Mouse (Mus musculus) heart, embryonic 16.5 days (tissue): ENCODE data around the gene Gbf1. TPM values are rescaled to one million over a fixed set of nuclear protein-coding genes. Genes with fewer than 3 reads are reported as not detected.

ENCODE experiments used
- ATAC-seq: fragments of 200-750 bp; cut with Nextera tagmentation; replicated peaks from 2 replicates; pipeline ENCODE4 v1.8.0; 2017; ENCODE audit warnings: moderate number of reproducible peaks; ENCODE audit not compliant: insufficient read depth, low FRiP score; ENCODE audit errors: extremely low read depth
- H3K27ac ChIP-seq: fragments of 300-500 bp; sonication (generic); 2 replicates; pipeline ENCODE4 v1.5.1; 2014; ENCODE audit warnings: mild to moderate bottlenecking, low read length, control low read depth, moderate library complexity
- H3K27me3 ChIP-seq: fragments of 300-500 bp; sonication (generic); 2 replicates; pipeline ENCODE4 v1.6.1; 2014; ENCODE audit warnings: low read length, mixed read lengths; ENCODE audit not compliant: control insufficient read depth, insufficient read depth
- H3K36me3 ChIP-seq: fragments of 300-500 bp; sonication (generic); 2 replicates; pipeline ENCODE4 v1.6.1; 2014; ENCODE audit not compliant: control insufficient read depth, insufficient read depth
- H3K4me1 ChIP-seq: fragments of 300-500 bp; sonication (generic); 2 replicates; pipeline ENCODE4 v1.6.1; 2014; ENCODE audit warnings: low read length, mixed read lengths; ENCODE audit not compliant: control insufficient read depth, insufficient read depth
- H3K4me2 ChIP-seq: fragments of 300-500 bp; sonication (generic); 2 replicates; pipeline ENCODE4 v1.6.1; 2014; ENCODE audit warnings: low read depth, mild to moderate bottlenecking, control low read depth, low read length
- H3K4me3 ChIP-seq: fragments of 300-500 bp; sonication (generic); 2 replicates; pipeline ENCODE4 v1.5.1; 2014; ENCODE audit warnings: mild to moderate bottlenecking, control low read depth, low read length
- H3K9ac ChIP-seq: fragments of 300-500 bp; sonication (generic); 2 replicates; pipeline ENCODE4 v1.6.1; 2014; ENCODE audit warnings: low read length, control low read depth
- H3K9me3 ChIP-seq: fragments of 300-500 bp; sonication (generic); replicated peaks from 2 replicates; pipeline ENCODE4 v1.6.1; 2016; ENCODE audit warnings: low read length; ENCODE audit not compliant: control insufficient read depth
- WGBS: fragments of 180-500 bp; shearing (Covaris S2); extraction: QIAGEN DNeasy Blood & Tissue Kit; methylation state at CpG from one replicate; pipeline ENCODE4 v1.1.7; 2014; 5-methylcytosine and 5-hydroxymethylcytosine counted together
- polyA plus RNA-seq: library from polyadenylated mRNA; unstranded; fragments of >200 nt; fragmentation: Nextera tagmentation; extraction: Ambion mirVana; gene quantifications from 2 replicates; pipeline ENCODE4 v1.2.1, GENCODE M21; 2015

The Gbf1 gene
- polyA plus RNA-seq, 1 experiment from 2014 or later: 36.1 TPM

DNA sequence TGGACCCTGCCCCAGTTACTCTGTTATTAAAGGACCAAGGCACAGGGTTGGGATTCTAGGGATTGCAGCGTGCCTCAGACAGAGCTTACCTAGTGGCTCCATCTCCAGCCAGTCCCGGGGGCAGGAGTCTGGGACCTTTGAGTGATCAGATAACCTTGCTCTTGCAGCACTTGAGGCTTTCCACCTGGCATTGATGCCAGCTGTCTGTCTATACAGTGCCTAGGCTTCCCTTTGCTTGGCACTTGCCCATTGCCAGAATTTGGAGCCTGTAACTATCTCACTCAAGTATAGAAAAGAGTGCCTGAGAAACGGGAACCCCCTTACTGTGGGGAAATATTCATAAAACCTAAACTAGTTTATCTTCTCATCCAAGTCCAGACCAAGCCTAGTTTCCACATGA lies 134.6 kb downstream of the Gbf1 start:
- Histone ChIP-seq H3K9me3 (no peaks in the 10 kb centered on the region), H3K36me3 (peaks cover 38% of the 10 kb centered on the region), H3K4me1 (no peaks in the 10 kb centered on the region), H3K27me3 (no peaks in the 10 kb centered on the region), H3K4me2 (no peak overlapping the region), H3K4me3 (no peak overlapping the region), H3K9ac (no peak overlapping the region), H3K27ac (no peak overlapping the region)
- ATAC-seq: no peak
- 79% methylated on average over 3 of the region's 3 CpGs for WGBS

DNA sequence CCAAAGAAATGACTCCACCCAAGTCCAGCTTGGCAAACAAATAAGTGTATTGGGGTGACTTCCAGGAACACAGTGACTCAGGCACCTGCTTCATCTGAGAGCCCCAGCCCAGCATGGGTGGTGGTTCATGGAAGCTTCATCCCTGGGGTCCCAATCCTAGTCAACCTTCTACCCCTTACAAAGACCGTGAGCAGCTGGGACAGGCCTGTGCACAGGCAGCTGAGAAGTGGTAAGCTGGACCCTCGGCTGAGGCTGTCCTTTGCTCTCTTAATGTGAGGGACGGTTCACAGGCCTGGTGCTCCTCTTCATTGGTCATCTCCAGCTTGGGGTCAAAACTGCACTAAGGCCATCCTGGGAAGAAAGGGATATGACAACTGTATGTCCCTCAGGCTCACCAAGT lies 135.3 kb downstream of the Gbf1 start:
- H3K27ac ChIP-seq: no peak overlapping the region
- no peaks in the 10 kb centered on the region for H3K27me3 ChIP-seq
- peaks cover 32% of the 10 kb centered on the region for H3K36me3 ChIP-seq
- 87% methylated on average over 3 of the region's 3 CpGs for WGBS
- ATAC-seq: no peak
- H3K4me3 ChIP-seq: no peak overlapping the region
- no peaks in the 10 kb centered on the region for H3K9me3 ChIP-seq
- no peak overlapping the region for H3K4me2 ChIP-seq
- no peaks in the 10 kb centered on the region for H3K4me1 ChIP-seq
- no peak overlapping the region for H3K9ac ChIP-seq

DNA sequence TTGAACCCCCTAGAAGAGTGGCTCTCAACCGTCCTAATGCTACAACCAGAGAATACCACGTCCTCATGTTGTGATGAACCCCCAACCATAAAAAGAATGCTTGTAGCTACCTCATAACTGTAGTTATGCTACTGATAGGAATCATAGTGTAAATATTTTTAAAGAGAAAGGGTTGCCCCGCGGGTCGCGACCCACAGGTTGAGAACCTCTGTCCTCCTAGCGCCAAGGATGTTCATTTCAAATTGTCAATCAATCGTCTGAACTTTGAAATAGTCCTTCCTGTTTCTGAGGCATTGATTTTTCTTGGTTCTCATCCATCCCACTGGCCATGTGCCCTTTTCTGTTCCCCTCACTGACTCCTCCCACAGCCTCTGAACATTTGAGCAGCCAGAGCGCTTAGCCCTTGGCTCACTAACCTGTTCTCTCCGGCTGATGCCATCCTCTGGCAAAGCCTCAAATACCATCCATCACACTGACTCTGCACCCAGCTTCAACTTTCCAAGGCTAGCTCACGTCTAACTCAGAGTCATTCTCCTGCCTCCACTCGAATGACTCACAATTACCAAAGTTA lies 138.3 kb downstream of the Gbf1 start:
- no peaks in the 10 kb centered on the region for H3K27me3 ChIP-seq
- H3K4me1 ChIP-seq: no peaks in the 10 kb centered on the region
- H3K27ac ChIP-seq: no peak overlapping the region
- H3K36me3 ChIP-seq: peaks cover 6% of the 10 kb centered on the region
- no peaks in the 10 kb centered on the region for H3K9me3 ChIP-seq
- no peak overlapping the region for H3K9ac ChIP-seq
- H3K4me3 ChIP-seq: no peak overlapping the region
- no peak for ATAC-seq
- 58% methylated on average over 12 of the region's 12 CpGs for WGBS
- H3K4me2 ChIP-seq: no peak overlapping the region

DNA sequence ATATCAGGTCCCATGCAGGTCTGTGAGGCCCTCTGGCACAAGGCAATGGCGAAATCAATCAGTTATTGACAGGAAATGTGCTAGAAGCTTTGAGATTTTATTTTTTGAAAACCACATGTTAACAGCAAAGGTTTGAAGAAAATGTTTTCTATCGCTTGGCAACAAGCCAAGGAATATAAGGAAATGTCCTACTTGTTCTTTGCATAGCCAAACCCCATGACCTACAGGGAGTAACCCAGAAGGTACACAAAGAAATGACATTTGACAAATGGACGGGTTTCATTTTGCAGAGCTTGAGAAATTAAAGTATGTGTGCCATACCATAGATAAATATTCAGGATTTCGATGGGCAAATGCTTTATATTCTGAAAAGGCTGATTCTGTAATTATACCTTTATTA lies 144.6 kb downstream of the Gbf1 start:
- H3K4me1 ChIP-seq: 0 out of 2 replicates have a peak, but pooled peaks cover 1% of the 10 kb centered on the region
- no peak overlapping the region for H3K4me3 ChIP-seq
- ATAC-seq: no peak
- no peaks in the 10 kb centered on the region for H3K27me3 ChIP-seq
- no peak overlapping the region for H3K4me2 ChIP-seq
- H3K9me3 ChIP-seq: no peaks in the 10 kb centered on the region
- 58% methylated on average over 4 of the region's 4 CpGs for WGBS
- no peak overlapping the region for H3K9ac ChIP-seq
- no peaks in the 10 kb centered on the region for H3K36me3 ChIP-seq
- H3K27ac ChIP-seq: no peak overlapping the region

DNA sequence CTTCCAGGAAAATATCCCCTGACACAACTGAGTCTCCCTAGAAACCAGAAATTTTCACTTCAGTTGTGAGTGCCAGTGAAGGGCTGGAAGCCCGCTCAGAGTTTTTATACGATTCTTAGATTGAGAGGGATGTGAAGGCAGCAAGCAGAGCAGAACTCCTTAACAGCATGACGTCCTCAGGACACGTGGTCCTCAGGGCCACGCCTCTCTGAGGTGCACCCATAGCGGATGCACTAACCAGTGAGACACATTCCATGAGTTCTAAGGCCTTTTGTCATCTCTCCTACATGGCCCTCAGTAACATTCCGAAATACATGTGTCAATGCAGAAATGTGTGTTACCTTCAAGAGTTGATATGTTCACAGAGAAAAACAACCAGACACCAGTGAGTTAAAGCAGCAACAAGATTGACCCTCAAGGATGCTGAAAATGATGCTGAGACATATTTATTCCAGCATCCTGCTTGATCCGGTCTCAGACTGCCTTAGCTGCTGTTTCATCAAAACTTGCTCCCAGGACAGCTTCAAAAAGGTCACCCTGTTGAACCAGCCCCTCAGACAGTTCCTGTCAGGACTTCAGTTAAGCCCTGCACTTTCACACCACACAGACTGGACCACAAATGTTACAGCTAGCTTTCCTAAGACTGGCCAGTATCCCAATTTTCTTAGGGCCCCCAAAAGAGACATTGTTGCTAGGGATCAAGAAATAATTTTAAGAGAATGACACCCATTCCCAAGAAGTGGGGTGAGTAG lies 148.2 kb downstream of the Gbf1 start:
- 35% methylated on average over 8 of the region's 8 CpGs for WGBS
- no peak overlapping the region for H3K27ac ChIP-seq
- no peaks in the 10 kb centered on the region for H3K36me3 ChIP-seq
- H3K4me2 ChIP-seq: no peak overlapping the region
- H3K27me3 ChIP-seq: no peaks in the 10 kb centered on the region
- no peak overlapping the region for H3K4me3 ChIP-seq
- no peak for ATAC-seq
- 0 out of 2 replicates have a peak, but pooled peaks cover 7% of the 10 kb centered on the region for H3K4me1 ChIP-seq
- no peaks in the 10 kb centered on the region for H3K9me3 ChIP-seq
- no peak overlapping the region for H3K9ac ChIP-seq

DNA sequence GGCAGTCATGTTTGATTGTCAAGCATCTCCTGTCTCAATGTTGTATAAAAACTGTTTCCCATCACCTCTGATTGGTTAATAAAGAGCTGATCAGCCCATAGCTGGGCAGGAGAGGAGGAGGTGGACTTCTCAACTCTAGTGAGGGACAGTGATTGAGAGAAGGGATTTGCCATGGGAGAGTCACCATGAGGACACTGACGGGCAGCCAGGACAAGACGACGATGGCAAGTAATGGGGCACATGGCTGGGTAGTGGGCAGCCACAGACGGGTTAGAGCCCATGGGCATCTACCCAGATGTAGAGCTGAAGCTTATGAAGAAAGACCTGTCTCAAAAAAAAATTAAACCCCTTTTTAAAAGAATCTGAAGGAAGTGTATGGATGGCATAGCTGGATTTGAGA lies 150.2 kb downstream of the Gbf1 start:
- Histone ChIP-seq H3K27ac (no peak overlapping the region), H3K4me3 (no peak overlapping the region), H3K4me2 (no peak overlapping the region), H3K9me3 (no peaks in the 10 kb centered on the region), H3K36me3 (no peaks in the 10 kb centered on the region), H3K4me1 (peaks cover 14% of the 10 kb centered on the region), H3K27me3 (peaks cover 2% of the 10 kb centered on the region; the same call in 1 of the 2 replicates), H3K9ac (no peak overlapping the region)
- 83% methylated on average over 4 of the region's 4 CpGs for WGBS
- ATAC-seq: no peak

DNA sequence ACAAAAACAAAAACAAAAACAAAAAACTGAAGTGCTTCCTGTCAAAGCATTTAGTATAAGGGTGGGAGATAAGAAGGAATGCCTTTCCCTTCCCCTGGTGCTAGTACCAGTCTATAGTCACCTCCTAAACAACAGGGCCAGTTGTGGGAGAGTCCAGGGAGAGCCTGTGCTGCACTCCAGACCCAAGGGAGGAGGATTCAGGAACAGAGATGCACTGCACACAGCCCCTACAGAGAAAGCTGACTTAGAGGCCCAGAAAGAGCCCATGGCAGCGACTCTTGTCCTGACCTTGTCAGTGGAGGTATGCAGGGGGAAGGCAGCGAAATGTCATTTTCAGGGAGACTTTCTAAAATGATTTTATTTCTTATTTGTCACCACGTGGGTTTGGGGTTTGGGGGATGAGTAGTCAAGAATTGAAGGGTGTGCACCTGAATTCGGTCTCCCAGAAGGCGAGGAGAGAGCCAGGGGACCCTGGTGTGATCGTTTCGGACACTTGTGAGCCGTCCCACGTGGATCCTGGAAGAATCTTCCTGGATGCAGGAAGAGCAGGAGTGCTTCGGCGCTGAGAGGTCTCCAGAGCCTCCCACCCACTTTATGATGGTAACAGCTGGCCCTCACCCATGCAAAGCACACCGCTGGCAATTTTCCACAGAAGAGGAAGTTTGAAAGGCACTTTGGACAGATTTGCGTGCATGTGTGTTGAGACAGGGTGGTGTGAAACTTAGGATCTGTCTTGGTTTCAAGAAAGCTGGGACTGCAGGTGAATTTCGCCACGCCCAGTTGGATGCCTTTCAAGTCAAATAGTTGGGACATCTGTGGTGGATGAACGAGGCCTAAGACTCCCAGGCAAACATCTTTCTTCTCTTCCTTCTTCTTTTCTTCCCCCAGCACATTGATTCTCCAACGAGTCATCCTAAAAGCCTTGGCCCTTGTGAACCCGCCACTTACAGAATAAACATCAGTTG lies 151.2 kb downstream of the Gbf1 start:
- 50% methylated on average over 18 of the region's 18 CpGs for WGBS
- no peak for ATAC-seq
- peaks cover 5% of the 10 kb centered on the region; the same call in 1 of the 2 replicates for H3K27me3 ChIP-seq
- peak overlapping the region; percentile 73 for H3K4me2 ChIP-seq
- peaks cover 4% of the 10 kb centered on the region; the same call in 1 of the 2 replicates for H3K36me3 ChIP-seq
- H3K4me3 ChIP-seq: peak overlapping the region; percentile 86
- H3K9me3 ChIP-seq: no peaks in the 10 kb centered on the region
- peak overlapping the region; percentile 86; the same call in 1 of the 2 replicates for H3K9ac ChIP-seq
- peak overlapping the region; percentile 84 for H3K27ac ChIP-seq
- H3K4me1 ChIP-seq: peaks cover 15% of the 10 kb centered on the region

DNA sequence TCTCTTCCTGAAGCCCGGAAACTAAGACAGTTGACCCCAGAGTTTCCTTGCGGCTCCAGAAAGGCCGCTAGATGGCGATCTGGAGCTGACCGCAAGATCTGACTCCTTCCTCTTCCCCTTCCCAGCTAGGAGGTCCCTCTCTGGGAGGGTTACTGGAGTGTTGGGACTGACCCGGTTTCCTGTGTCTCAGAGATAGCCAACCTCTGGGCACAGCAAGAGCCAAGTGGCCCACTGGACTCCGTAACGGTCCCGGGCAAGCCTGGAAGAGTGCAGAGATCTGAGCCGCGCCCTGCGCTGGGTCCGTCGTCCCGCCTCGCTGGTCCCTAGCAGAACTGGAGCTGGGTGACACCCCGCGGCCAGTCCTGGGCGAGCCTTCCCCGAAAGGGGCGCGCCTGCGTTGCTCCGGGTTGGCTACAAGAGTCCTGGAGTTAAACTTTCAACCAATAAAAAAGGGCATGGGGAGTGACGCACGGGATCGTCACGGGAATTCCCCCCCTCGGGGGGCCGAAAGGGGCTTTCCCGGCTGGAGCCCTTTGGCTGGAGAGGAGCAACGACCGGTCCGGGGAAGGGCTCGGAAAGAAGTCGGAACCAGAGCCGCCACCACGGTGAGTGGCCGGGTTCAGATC lies 152.0 kb downstream of the Gbf1 start, which contains the start of gene Nfkb2:
Gene Nfkb2 (plus strand): TSS at position 105 of the 626 bp plus-strand sequence.
- Histone ChIP-seq H3K27ac (peak within 1 kb of the TSS; percentile 84), H3K9me3 (no peaks in the 10 kb centered on the region), H3K36me3 (peaks cover 4% of the 10 kb centered on the region), H3K4me1 (peaks cover 20% of the 10 kb centered on the region), H3K4me3 (peak within 1 kb of the TSS; percentile 86), H3K4me2 (peak within 1 kb of the TSS; percentile 73), H3K9ac (peak within 1 kb of the TSS; percentile 86), H3K27me3 (peaks cover 5% of the 10 kb centered on the region; the same call in 1 of the 2 replicates)
- peak; percentile 93 for ATAC-seq
- WGBS: under 1% methylated on average over 39 of the region's 39 CpGs
